Mouse (Mus musculus) neural tube, postnatal 0 days (tissue): ENCODE measurements around the gene Tefm. TPM values are rescaled to one million over a fixed set of nuclear protein-coding genes. Genes with fewer than 3 reads are reported as not detected.

ENCODE experiments used
- polyA plus RNA-seq: library from polyadenylated mRNA; unstranded; fragments of >200 nt; fragmentation: Nextera tagmentation; extraction: Ambion mirVana; gene quantifications from 2 replicates; pipeline ENCODE4 v1.2.1, GENCODE M21; 2015

The Tefm gene
- 20.3 and 24.4 TPM in 2 replicates for polyA plus RNA-seq

GRCm38 (mm10) chr11:80141825-80142521 lies at the start of gene Tefm:
TSS of gene Tefm (minus strand) at chr11:80142175.

GRCm38 (mm10) chr11:80183705-80184255 lies 41.8 kb upstream of the Tefm start, which contains the start of gene Rnf135:
TSS of gene Rnf135 (plus strand) at chr11:80183851.

GRCm38 (mm10) chr11:80153857-80154495 lies 12.0 kb upstream of the Tefm start, which contains the start of gene Adap2:
TSS of gene Adap2 (plus strand) at chr11:80154105.

GRCm38 (mm10) chr11:80088917-80089816 lies 52.8 kb downstream of the Tefm start, which contains the start of gene Atad5:
TSS of gene Atad5 (plus strand) at chr11:80089400.

Other genes with a start within 250 kb of the Tefm start
- 27.1 and 29.9 TPM in 2 replicates for gene Utp6, start 179.8 kb downstream of the Tefm start, polyA plus RNA-seq
- gene Suz12, start 149.1 kb downstream of the Tefm start, polyA plus RNA-seq, result 9.7 and 10.6 TPM in 2 replicates
- gene Crlf3, start 61.2 kb downstream of the Tefm start, polyA plus RNA-seq, result 12.7 and 15.5 TPM in 2 replicates
- gene Atad5, start 52.8 kb downstream of the Tefm start, polyA plus RNA-seq, result 3.3 and 3.8 TPM in 2 replicates
- gene Adap2, start 11.9 kb upstream of the Tefm start, polyA plus RNA-seq, result 4.7 and 5.0 TPM in 2 replicates
- 3.7 and 5.3 TPM in 2 replicates for gene Rnf135, start 41.7 kb upstream of the Tefm start, polyA plus RNA-seq
- gene Rhot1, start 66.8 kb upstream of the Tefm start, polyA plus RNA-seq, result 59.0 and 64.0 TPM in 2 replicates
- gene Rhbdl3, start 158.7 kb upstream of the Tefm start, polyA plus RNA-seq, result 5.1 and 5.7 TPM in 2 replicates
- gene 5730455P16Rik, start 235.9 kb upstream of the Tefm start, polyA plus RNA-seq, result 42.0 and 42.7 TPM in 2 replicates
- gene Zfp207, start 241.1 kb upstream of the Tefm start, polyA plus RNA-seq, result 128 and 129 TPM in 2 replicates